Mouse (Mus musculus) stomach, embryonic 15.5 days (tissue): ENCODE results near the gene Prss54. TPM values are rescaled to one million over a fixed set of nuclear protein-coding genes. Genes with fewer than 3 reads are reported as not detected.
"Not testable (repeated sequence)": the region's sequence is repeated elsewhere in the genome, so short reads cannot be mapped to it uniquely, and the experiment has no call there.

ENCODE experiments used
- ATAC-seq: fragments of 200-750 bp; cut with Nextera tagmentation; 2 replicates; pipeline ENCODE4 v1.8.0; 2017; ENCODE audit warnings: low read depth, moderate number of reproducible peaks, moderate TSS enrichment; ENCODE audit not compliant: insufficient read depth, low FRiP score
- H3K27ac ChIP-seq: fragments of 300-500 bp; sonication (generic); 2 replicates; pipeline ENCODE4 v1.5.1; 2015; ENCODE audit warnings: mild to moderate bottlenecking, inconsistent platforms
- H3K27me3 ChIP-seq: fragments of 300-500 bp; sonication (generic); replicated peaks from 2 replicates; pipeline ENCODE4 v1.6.1; 2015; ENCODE audit warnings: inconsistent platforms
- H3K36me3 ChIP-seq: fragments of 300-500 bp; sonication (generic); 2 replicates; pipeline ENCODE4 v1.6.1; 2015; ENCODE audit warnings: inconsistent platforms
- H3K4me1 ChIP-seq: fragments of 300-500 bp; sonication (generic); 2 replicates; pipeline ENCODE4 v1.6.1; 2015; ENCODE audit warnings: inconsistent platforms
- H3K4me2 ChIP-seq: fragments of 300-500 bp; sonication (generic); 2 replicates; pipeline ENCODE4 v1.6.1; 2015; ENCODE audit warnings: mild to moderate bottlenecking, inconsistent platforms
- H3K4me3 ChIP-seq: fragments of 300-500 bp; sonication (generic); replicated peaks from 2 replicates; pipeline ENCODE4 v1.5.1; 2015; ENCODE audit warnings: inconsistent platforms
- H3K9ac ChIP-seq: fragments of 300-500 bp; sonication (generic); 2 replicates; pipeline ENCODE4 v1.6.1; 2015; ENCODE audit warnings: inconsistent platforms
- H3K9me3 ChIP-seq: fragments of 300-500 bp; sonication (generic); 2 replicates; pipeline ENCODE4 v1.6.1; 2016; ENCODE audit warnings: inconsistent platforms
- WGBS: fragments of 180-500 bp; shearing (Covaris S2); methylation state at CpG from one replicate; pipeline ENCODE4 v1.1.7; 2015; 5-methylcytosine and 5-hydroxymethylcytosine counted together
- polyA plus RNA-seq: library from polyadenylated mRNA; unstranded; fragments of >200 nt; fragmentation: Nextera tagmentation; extraction: Ambion mirVana; gene quantifications from 2 replicates; pipeline ENCODE4 v1.2.1, GENCODE M21; 2015

Prss54 gene
- not detected in 2 replicates for polyA plus RNA-seq

DNA sequence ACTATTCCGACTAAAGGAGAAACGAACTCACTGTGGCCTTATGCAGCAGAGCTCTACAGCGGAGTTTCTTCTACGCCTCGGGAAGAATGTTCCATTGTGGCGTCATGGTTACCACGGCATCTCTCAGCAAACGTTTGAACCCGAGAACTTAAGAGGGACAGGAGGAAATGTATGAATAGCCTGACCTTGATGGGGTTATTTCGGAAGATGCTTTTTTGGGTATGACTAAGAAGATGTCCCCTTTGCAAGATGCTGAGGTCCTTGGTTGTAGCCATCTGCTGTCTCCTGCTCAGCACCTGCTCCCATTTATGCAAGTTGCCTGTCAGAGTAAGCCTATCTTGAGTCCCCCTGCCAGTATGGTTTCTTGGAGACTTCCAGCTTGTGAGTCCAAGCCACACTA lies at the start of gene Prss54:
Gene Prss54, minus strand, starts transcription at position 101 of the 400 bp plus-strand sequence.
- 80% methylated on average over 10 of the region's 10 CpGs for WGBS
- H3K4me1 ChIP-seq: no peaks in the 10 kb centered on the region

DNA sequence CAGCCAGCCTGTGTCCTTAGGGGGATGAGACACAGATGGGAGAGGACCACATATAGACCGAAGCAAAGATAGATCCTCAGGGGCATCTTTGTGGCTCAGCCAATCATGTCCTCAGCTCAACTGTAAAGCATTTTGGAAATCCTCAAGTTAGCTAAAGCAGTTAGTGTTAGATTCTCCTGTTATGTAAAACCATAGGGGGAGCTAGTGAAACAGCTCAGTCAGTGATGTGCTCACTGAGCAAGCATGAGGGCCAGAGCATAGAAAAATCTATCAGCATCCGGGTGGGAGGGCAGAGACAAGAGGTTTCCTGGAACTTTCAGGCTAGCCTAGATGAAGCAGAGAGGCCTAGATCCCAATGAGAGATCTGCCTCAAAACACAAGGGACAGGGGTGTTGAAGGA lies 48.7 kb upstream of the Prss54 start:
- no peak overlapping the region for H3K9ac ChIP-seq
- 72% methylated on average over 2 of the region's 2 CpGs for WGBS
- no peak overlapping the region for H3K4me2 ChIP-seq
- ATAC-seq: no peak
- no peaks in the 10 kb centered on the region for H3K36me3 ChIP-seq
- H3K27ac ChIP-seq: no peak overlapping the region
- no peak overlapping the region for H3K4me3 ChIP-seq
- 0 out of 2 replicates have a peak, but pooled peaks cover 6% of the 10 kb centered on the region for H3K27me3 ChIP-seq
- H3K9me3 ChIP-seq: no peaks in the 10 kb centered on the region
- H3K4me1 ChIP-seq: no peaks in the 10 kb centered on the region

More for the DNA sequence above, at the start of gene Prss54:
- no peak within 1 kb of the TSS for H3K27ac ChIP-seq
- no peaks in the 10 kb centered on the region for H3K36me3 ChIP-seq
- no peak for ATAC-seq
- no peak within 1 kb of the TSS for H3K9ac ChIP-seq
- H3K9me3 ChIP-seq: no peaks in the 10 kb centered on the region
- no peak within 1 kb of the TSS for H3K4me2 ChIP-seq
- no peak within 1 kb of the TSS for H3K4me3 ChIP-seq
- H3K27me3 ChIP-seq: no peaks in the 10 kb centered on the region

DNA sequence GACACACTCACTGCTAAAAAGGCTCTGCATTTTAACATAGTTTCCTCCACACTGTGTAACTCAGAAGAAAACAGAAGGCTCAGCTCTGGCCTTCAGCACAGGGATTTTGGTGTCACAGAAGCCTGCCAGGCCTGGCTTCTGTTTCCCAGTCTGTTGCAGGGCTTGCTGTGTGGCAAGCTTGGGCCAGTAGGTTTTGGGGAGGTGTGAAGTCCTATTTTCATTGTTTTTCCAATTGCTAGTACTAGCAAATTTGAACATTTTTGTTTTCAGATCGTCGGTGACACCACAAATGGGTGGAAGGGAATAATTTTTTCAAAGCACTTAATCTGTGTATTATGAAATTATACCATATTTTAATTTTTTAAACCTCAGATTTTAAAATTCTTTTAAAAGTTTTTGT lies 43.9 kb upstream of the Prss54 start:
- Histone ChIP-seq H3K36me3 (no peaks in the 10 kb centered on the region), H3K9me3 (no peaks in the 10 kb centered on the region), H3K4me2 (no peak overlapping the region), H3K27ac (no peak overlapping the region), H3K4me1 (no peaks in the 10 kb centered on the region), H3K4me3 (no peak overlapping the region), H3K27me3 (no peaks in the 10 kb centered on the region), H3K9ac (no peak overlapping the region)
- ATAC-seq: no peak
- WGBS: 86% methylated on average over 2 of the region's 2 CpGs

DNA sequence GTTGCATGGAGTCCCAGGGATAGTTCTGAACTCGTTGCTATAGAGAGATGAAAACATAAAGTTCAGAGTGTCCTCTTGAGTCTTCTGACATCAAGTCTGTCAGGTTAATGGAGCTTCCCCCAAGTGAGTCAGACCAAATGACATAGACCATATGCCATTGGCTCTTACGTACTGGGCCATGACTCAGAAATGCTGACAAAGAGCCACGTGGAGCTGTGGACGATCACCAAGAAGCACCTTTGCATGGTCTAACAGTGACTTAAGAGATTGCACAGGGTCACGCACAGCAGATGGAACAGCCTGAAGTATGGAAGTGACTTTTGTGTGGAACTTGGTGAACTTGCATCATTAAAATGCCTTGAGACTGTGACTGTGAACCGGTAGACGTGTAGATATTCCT lies 40.2 kb upstream of the Prss54 start:
- H3K4me1 ChIP-seq: no peaks in the 10 kb centered on the region
- no peak overlapping the region for H3K4me2 ChIP-seq

DNA sequence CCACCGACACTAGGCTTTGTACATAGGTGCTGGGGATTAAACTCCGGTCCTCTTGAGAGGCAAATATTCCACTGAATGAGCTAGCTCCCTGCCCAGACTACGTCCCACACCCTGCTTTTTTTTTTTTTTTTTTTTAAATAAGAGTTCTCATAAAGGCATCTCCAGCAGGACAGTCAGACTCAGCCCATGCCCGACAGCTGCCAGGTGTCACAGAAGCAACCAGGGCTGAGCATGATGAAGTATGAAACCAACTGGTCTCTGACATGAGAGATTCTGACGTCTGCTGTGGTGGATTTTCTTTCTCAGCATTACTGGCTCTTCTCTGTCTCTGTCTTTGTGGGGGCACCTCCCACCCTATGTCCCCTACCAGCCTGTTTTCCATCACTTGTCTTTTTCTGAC lies 35.6 kb upstream of the Prss54 start:
- Histone ChIP-seq H3K9me3 (no peaks in the 10 kb centered on the region), H3K4me3 (no peak overlapping the region), H3K27me3 (no peaks in the 10 kb centered on the region), H3K9ac (no peak overlapping the region), H3K36me3 (no peaks in the 10 kb centered on the region), H3K4me2 (0 out of 2 replicates have a peak overlapping the region, but pooled peaks have one; percentile 4), H3K4me1 (no peaks in the 10 kb centered on the region), H3K27ac (no peak overlapping the region)
- ATAC-seq: no peak
- 50% methylated on average over 5 of the region's 5 CpGs for WGBS

More for the DNA sequence above, 40.2 kb upstream of the Prss54 start:
- Histone ChIP-seq H3K27ac (no peak overlapping the region), H3K36me3 (no peaks in the 10 kb centered on the region), H3K4me3 (no peak overlapping the region), H3K9ac (no peak overlapping the region), H3K27me3 (no peaks in the 10 kb centered on the region), H3K9me3 (no peaks in the 10 kb centered on the region)
- no peak for ATAC-seq
- 80% methylated on average over 7 of the region's 7 CpGs for WGBS

DNA sequence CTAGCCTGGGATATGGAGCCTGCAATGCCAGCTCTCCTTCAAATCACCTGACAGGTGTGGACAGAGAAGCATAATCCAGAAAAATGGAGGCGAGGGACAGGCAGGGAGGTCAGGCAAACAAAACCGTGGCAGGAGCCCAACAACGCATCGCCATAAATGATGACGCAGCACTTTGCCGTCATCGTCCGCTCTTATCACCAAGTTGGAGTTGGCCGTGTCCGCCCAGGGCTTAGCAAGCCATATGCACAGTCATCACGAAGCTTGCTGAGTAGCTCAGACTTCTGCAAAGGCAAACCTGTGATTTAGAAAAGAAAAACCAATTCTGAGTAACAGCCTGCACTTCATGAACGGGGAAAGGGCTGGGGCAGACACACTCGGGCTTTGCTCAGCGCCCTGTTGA lies 34.6 kb upstream of the Prss54 start:
- H3K9ac ChIP-seq: no peak overlapping the region
- no peak for ATAC-seq
- H3K4me2 ChIP-seq: no peak overlapping the region
- WGBS: 64% methylated on average over 14 of the region's 14 CpGs
- H3K27me3 ChIP-seq: no peaks in the 10 kb centered on the region
- no peaks in the 10 kb centered on the region for H3K4me1 ChIP-seq
- H3K36me3 ChIP-seq: no peaks in the 10 kb centered on the region
- no peak overlapping the region for H3K27ac ChIP-seq
- no peak overlapping the region for H3K4me3 ChIP-seq
- H3K9me3 ChIP-seq: no peaks in the 10 kb centered on the region

DNA sequence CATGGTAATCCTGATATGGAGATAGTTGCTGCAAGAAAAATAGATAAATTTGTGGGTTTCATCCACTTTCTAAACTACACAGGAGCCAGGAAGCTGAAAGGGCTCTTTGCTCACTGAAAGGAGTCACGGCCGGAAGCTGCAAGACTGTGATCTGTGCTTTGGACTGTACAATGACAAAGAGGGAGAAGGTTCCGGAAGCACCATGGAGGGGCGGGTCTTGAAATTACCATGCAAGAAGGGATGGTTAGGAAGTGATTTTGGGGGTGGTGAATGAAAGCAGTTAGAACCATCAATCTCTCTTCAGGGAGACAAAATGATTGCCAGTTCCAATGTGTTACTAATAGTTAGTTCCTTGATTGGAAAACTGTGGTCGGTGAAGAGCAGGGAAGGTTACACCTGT lies 33.3 kb upstream of the Prss54 start:
- Histone ChIP-seq H3K36me3 (no peaks in the 10 kb centered on the region), H3K4me2 (no peak overlapping the region), H3K9ac (no peak overlapping the region), H3K27ac (no peak overlapping the region), H3K4me3 (no peak overlapping the region), H3K4me1 (no peaks in the 10 kb centered on the region), H3K9me3 (no peaks in the 10 kb centered on the region), H3K27me3 (no peaks in the 10 kb centered on the region)
- ATAC-seq: no peak
- WGBS: 81% methylated on average over 5 of the region's 5 CpGs

DNA sequence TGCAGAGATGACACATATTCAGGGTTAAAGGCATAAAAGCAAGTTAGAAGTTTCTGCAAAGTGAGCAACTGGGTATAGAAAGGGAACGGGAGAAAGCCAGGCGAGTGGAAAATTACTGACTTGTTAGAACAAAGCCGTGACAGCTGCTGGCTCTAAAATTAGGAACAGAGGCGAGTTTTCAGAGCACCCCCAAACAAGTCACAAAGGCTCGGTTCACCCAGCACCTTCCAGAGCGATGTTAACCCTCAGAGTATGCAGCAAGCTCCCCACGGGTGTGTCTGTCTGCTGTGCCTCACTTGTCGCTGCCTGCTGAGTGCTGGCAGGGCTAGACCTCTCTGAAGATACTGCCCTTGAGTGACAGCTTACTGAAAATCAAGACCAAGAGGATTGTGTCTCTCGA lies 31.1 kb upstream of the Prss54 start:
- Histone ChIP-seq H3K9ac (no peak overlapping the region), H3K36me3 (no peaks in the 10 kb centered on the region), H3K9me3 (no peaks in the 10 kb centered on the region), H3K27me3 (no peaks in the 10 kb centered on the region), H3K4me1 (no peaks in the 10 kb centered on the region), H3K4me2 (no peak overlapping the region), H3K27ac (no peak overlapping the region), H3K4me3 (no peak overlapping the region)
- no peak for ATAC-seq
- WGBS: 58% methylated on average over 9 of the region's 9 CpGs

DNA sequence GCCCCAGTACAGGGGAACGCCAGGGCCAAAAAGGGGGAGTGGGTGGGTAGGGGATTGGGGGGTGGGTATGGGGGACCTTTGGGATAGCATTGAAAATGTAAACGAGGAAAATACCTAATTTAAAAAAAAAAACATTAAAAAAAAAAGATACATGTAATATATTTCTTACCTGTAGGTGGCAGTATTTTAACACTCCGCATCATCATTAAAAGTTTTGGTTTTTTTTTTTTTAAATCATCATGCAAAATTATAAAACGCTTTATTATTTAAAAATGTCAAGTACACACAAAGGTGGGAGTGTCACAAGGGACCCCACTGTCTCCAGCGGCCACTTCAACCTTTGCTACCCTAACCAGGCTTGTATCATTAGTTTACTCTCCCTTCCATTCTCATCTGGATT lies 30.4 kb upstream of the Prss54 start:
- not testable (repeated sequence) for H3K27ac ChIP-seq, H3K27me3 ChIP-seq, ATAC-seq, H3K4me2 ChIP-seq, H3K4me1 ChIP-seq, H3K9me3 ChIP-seq, H3K4me3 ChIP-seq, H3K36me3 ChIP-seq, H3K9ac ChIP-seq
- WGBS: 22% methylated on average over 4 of the region's 5 CpGs

DNA sequence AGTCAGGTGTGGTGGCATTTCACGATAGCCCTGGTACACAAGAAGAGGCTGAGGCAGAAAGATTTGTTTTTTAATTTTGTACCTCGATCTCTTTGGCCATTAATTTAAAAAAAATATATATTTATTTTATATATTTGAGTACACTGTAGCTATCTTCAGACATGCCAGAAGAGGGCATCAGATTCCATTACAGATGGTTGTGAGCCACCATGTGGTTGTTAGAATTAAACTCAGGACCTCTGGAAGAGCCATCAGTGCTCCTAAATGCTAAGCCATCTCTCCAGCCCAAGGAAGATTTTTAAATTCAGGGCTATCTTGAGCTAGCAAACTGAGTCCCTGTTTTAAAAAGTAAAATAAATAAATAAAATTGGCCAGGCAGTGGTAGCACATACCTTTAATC lies 26.0 kb upstream of the Prss54 start:
- ATAC-seq: no peak
- no peaks in the 10 kb centered on the region for H3K9me3 ChIP-seq
- H3K9ac ChIP-seq: no peak overlapping the region
- H3K4me2 ChIP-seq: no peak overlapping the region
- no peaks in the 10 kb centered on the region for H3K4me1 ChIP-seq
- H3K4me3 ChIP-seq: no peak overlapping the region
- no peak overlapping the region for H3K27ac ChIP-seq
- no peaks in the 10 kb centered on the region for H3K36me3 ChIP-seq
- WGBS: 64% methylated on average over 2 of the region's 2 CpGs
- no peaks in the 10 kb centered on the region for H3K27me3 ChIP-seq

DNA sequence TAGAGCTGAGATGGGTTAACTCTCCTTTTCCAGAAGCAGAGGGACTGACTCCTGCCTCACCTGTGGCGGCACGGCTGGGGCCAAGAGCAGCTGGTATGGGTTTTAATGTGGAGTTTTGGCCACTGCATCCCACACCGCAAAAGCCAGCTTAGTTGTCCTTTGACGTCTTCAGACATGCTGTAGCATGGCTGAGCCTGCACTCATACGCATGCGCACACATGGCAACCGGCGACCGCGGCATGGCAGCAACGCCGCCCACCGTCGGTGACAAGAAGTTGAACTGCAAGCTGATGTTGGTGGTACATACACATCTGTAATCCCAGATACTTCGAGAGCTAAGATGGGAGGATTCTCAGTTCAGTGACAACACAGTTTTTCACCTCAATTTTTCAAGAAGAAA lies 25.2 kb upstream of the Prss54 start:
- 71% methylated on average over 15 of the region's 15 CpGs for WGBS

DNA sequence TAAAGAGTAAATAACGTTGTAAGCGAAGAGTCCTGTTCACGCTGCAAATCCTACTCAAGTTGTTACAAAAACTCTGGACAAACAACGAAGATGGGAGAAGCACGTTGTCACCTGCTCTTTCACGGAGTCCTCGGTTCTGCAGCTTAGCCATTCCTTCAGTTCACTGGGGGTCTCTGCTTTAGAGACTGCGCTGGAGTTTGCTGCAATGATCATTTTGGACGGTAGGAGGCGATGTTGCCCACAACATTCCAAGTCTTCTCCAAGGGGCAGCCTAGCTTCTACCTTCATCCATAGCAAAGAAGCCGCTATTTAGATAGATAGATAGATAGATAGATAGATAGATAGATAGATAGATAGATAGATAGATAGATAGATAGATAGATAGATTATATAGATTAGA lies 23.7 kb upstream of the Prss54 start:
- H3K27me3 ChIP-seq: no peaks in the 10 kb centered on the region
- peak overlapping the region; percentile 11; the same call in 1 of the 2 replicates for H3K4me2 ChIP-seq
- no peaks in the 10 kb centered on the region for H3K4me1 ChIP-seq
- H3K9me3 ChIP-seq: no peaks in the 10 kb centered on the region
- 9% methylated on average over 11 of the region's 11 CpGs for WGBS
- no peak overlapping the region for H3K4me3 ChIP-seq
- no peak overlapping the region for H3K9ac ChIP-seq
- H3K27ac ChIP-seq: no peak overlapping the region
- H3K36me3 ChIP-seq: no peaks in the 10 kb centered on the region
- ATAC-seq: no peak

More for the DNA sequence above, 25.2 kb upstream of the Prss54 start:
- H3K4me3 ChIP-seq: no peak overlapping the region
- H3K9me3 ChIP-seq: no peaks in the 10 kb centered on the region
- no peaks in the 10 kb centered on the region for H3K36me3 ChIP-seq
- no peak overlapping the region for H3K4me2 ChIP-seq
- H3K4me1 ChIP-seq: no peaks in the 10 kb centered on the region
- no peak overlapping the region for H3K9ac ChIP-seq
- ATAC-seq: no peak
- no peaks in the 10 kb centered on the region for H3K27me3 ChIP-seq
- H3K27ac ChIP-seq: no peak overlapping the region

DNA sequence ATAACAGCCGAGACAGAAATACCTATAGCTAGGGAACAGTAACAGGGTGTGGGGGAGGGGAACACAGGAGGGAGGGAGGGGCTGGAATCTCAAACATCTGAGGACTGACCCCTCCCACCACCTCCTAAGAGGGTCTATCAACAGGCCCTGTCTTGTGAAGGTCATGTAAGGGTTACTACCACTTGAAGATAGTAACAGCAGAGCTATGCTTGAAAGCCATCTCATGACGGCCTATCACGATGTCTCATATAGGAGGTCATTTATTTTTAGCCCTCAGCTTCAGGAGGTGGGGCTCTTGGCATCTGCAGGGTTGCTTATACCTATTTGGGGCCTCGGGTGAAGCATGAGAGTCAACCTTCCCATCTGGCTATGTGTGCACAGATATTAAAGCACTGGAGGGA lies 20.7 kb upstream of the Prss54 start:
- no peak for ATAC-seq
- H3K9ac ChIP-seq: no peak overlapping the region
- H3K4me3 ChIP-seq: no peak overlapping the region
- H3K9me3 ChIP-seq: no peaks in the 10 kb centered on the region
- H3K27ac ChIP-seq: no peak overlapping the region
- no peaks in the 10 kb centered on the region for H3K4me1 ChIP-seq
- H3K27me3 ChIP-seq: no peaks in the 10 kb centered on the region
- H3K4me2 ChIP-seq: no peak overlapping the region
- 22% methylated on average over 4 of the region's 4 CpGs for WGBS
- H3K36me3 ChIP-seq: no peaks in the 10 kb centered on the region
